Mouse (Mus musculus) macrophage (primary cell): ENCODE measurements around the gene Igf2bp3. TPM values are rescaled to one million over a fixed set of nuclear protein-coding genes. Genes with fewer than 3 reads are reported as not detected.
A peak's percentile ranks its signal among the peaks of the same experiment; 100 is the strongest.

Source experiments
- H3K27ac ChIP-seq: fragments of 350-480 bp; formaldehyde crosslinking; 2 replicates; pipeline ENCODE4 v1.9.0; 2021
- H3K36me3 ChIP-seq: fragments of 350-480 bp; formaldehyde crosslinking; 2 replicates; pipeline ENCODE4 v1.9.0; 2021; ENCODE audit errors: inconsistent target
- H3K4me3 ChIP-seq: fragments of 350-480 bp; formaldehyde crosslinking; 2 replicates; pipeline ENCODE4 v1.9.0; 2021; ENCODE audit errors: inconsistent target
- H3K79me2 ChIP-seq: fragments of 350-480 bp; formaldehyde crosslinking; 2 replicates; pipeline ENCODE4 v1.9.0; 2021; ENCODE audit errors: inconsistent target
- WGBS: methylation state at CpG from one replicate; pipeline ENCODE4 v1.1.7; 2026; ENCODE audit warnings: inconsistent platforms; ENCODE audit not compliant: missing documents; 5-methylcytosine and 5-hydroxymethylcytosine counted together
- polyA plus RNA-seq: library from polyadenylated mRNA; stranded (reverse); fragments of 250-400 nt; gene quantifications from 3 replicates; pipeline ENCODE4 v1.2.4, GENCODE M21; 2018; ENCODE audit warnings: inconsistent platforms

Gene Igf2bp3
- polyA plus RNA-seq, 1 experiment from 2014 or later: 3.2 TPM

- WGBS: 15% methylated on average over 7 of the region's 7 CpGs
- Histone ChIP-seq H3K36me3 (no peaks in the 10 kb centered on the region), H3K4me3 (no peak overlapping the region), H3K27ac (no peak overlapping the region), H3K79me2 (no peaks in the 10 kb centered on the region)
These were observed 13.4 kb upstream of the Igf2bp3 start for GRCm38 (mm10) chr6:49228126-49228679.

GRCm38 (mm10) chr6:49227184-49227735, 12.5 kb upstream of the Igf2bp3 start:
- Histone ChIP-seq H3K27ac (no peak overlapping the region), H3K36me3 (no peaks in the 10 kb centered on the region), H3K4me3 (no peak overlapping the region), H3K79me2 (no peaks in the 10 kb centered on the region)
- 15% methylated on average over 15 of the region's 15 CpGs for WGBS

- H3K79me2 ChIP-seq: no peaks in the 10 kb centered on the region
- no peak overlapping the region for H3K4me3 ChIP-seq
- H3K36me3 ChIP-seq: no peaks in the 10 kb centered on the region
- no peak overlapping the region for H3K27ac ChIP-seq
- 95% methylated on average over 3 of the region's 3 CpGs for WGBS
These were observed 11.0 kb upstream of the Igf2bp3 start for GRCm38 (mm10) chr6:49225728-49226123.

- Histone ChIP-seq H3K36me3 (no peaks in the 10 kb centered on the region), H3K79me2 (no peaks in the 10 kb centered on the region), H3K4me3 (no peak overlapping the region), H3K27ac (no peak overlapping the region)
- WGBS: 74% methylated on average over 10 of the region's 11 CpGs
These were observed 10.4 kb upstream of the Igf2bp3 start for GRCm38 (mm10) chr6:49224923-49225727.

DNA sequence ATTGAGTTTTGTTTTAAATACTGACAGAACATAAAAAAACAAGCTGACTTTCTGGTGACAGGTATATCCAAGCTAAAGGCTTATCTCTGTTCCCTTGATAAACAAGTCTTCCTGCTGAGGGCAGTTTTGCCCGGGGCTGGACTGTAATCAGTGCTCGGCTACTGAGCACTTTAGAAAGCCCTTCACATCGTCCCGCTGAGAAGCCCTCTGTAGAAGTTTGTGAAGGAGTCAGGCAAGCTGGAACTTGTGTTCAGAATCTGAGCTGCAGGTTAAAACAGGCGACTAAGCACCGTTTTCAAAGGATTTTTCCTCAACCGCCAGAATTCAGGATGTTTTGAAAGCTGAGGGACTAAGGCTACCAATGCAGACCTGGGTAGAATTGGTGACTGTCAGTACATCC, 7.1 kb upstream of the Igf2bp3 start:
- no peaks in the 10 kb centered on the region for H3K79me2 ChIP-seq
- no peaks in the 10 kb centered on the region for H3K36me3 ChIP-seq
- H3K27ac ChIP-seq: no peak overlapping the region
- H3K4me3 ChIP-seq: no peak overlapping the region
- WGBS: 38% methylated on average over 7 of the region's 7 CpGs

DNA sequence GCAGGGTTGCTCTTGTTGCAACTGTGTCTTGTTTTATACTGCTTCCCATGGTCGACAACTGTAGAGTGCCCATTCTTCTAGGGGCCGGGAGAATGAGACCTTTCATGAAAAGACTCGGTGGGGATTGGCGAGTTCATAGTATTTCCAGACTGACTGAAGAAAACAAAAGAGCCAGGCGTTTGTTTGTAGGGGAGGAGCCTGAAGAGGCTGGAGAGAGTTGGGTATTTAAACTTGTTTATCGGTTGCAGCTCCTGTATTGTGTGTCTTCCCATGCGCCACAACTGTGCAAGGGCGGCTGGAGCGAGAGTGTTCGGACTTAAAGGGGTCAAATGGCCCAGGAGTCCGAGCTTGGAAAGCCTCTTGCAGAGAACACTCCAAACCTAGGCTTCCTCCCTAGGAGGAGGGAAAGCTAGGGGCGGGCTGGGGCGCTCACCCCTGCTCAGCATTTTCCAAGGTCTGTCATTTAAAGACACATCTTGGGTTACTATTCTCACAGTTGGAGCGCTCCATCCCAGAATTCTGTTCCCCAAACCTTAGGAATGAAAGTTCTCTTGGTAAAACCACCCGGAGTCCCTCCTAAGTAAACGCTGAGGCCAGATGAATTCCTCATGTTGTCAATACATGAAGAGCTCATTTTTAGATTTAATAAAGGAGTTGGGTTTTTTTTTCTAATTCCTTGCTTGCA, 5.3 kb upstream of the Igf2bp3 start:
- no peak overlapping the region for H3K4me3 ChIP-seq
- H3K36me3 ChIP-seq: no peaks in the 10 kb centered on the region
- no peak overlapping the region for H3K27ac ChIP-seq
- 38% methylated on average over 16 of the region's 16 CpGs for WGBS
- no peaks in the 10 kb centered on the region for H3K79me2 ChIP-seq

- H3K79me2 ChIP-seq: no peaks in the 10 kb centered on the region
- no peaks in the 10 kb centered on the region for H3K36me3 ChIP-seq
- no peak overlapping the region for H3K27ac ChIP-seq
- no peak overlapping the region for H3K4me3 ChIP-seq
- 56% methylated on average over 3 of the region's 4 CpGs for WGBS
These were observed 4.3 kb upstream of the Igf2bp3 start for GRCm38 (mm10) chr6:49219001-49219560.

DNA sequence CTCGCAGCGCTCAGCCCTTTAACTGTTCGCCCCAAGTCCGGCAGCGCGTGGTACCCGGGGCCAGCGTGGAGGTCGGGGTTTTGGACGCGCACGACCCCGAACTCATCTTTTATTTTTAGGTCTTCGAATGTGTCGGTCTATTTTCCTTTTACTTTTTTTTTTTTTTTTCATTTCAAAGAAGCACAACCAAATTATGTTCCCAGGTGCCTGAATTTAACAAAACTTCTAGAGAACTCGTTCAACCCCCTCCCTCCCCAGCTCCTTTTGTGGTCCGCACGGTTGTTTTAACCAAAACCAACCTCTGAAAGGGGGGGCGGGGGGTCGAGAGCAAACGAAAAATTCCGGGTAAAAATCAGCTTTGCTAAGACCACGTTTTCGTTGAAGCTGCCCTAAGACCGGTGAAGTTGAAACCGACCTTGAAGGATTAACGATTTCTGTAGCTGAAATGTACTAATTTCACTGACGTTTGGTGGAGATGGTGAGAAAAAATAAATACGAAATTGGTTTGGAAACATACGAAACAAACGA, 3.6 kb upstream of the Igf2bp3 start:
- WGBS: 2% methylated on average over 31 of the region's 31 CpGs
- H3K27ac ChIP-seq: no peak overlapping the region
- no peaks in the 10 kb centered on the region for H3K36me3 ChIP-seq
- H3K79me2 ChIP-seq: no peaks in the 10 kb centered on the region
- H3K4me3 ChIP-seq: no peak overlapping the region

- Histone ChIP-seq H3K79me2 (no peaks in the 10 kb centered on the region), H3K27ac (no peak overlapping the region), H3K36me3 (no peaks in the 10 kb centered on the region), H3K4me3 (no peak overlapping the region; the same call in 1 of the 2 replicates)
- WGBS: 2% methylated on average over 56 of the region's 56 CpGs
These were observed 3.0 kb upstream of the Igf2bp3 start for GRCm38 (mm10) chr6:49217581-49218274.

- Histone ChIP-seq H3K79me2 (no peaks in the 10 kb centered on the region), H3K4me3 (no peak overlapping the region; the same call in 1 of the 2 replicates), H3K36me3 (no peaks in the 10 kb centered on the region), H3K27ac (no peak overlapping the region)
- WGBS: 29% methylated on average over 11 of the region's 11 CpGs
These were observed 2.2 kb upstream of the Igf2bp3 start for GRCm38 (mm10) chr6:49216811-49217542.

- no peak overlapping the region for H3K4me3 ChIP-seq
- no peaks in the 10 kb centered on the region for H3K36me3 ChIP-seq
- 17% methylated on average over 14 of the region's 14 CpGs for WGBS
- no peak overlapping the region for H3K27ac ChIP-seq
- no peaks in the 10 kb centered on the region for H3K79me2 ChIP-seq
These were observed 1.2 kb upstream of the Igf2bp3 start for GRCm38 (mm10) chr6:49215748-49216585.

DNA sequence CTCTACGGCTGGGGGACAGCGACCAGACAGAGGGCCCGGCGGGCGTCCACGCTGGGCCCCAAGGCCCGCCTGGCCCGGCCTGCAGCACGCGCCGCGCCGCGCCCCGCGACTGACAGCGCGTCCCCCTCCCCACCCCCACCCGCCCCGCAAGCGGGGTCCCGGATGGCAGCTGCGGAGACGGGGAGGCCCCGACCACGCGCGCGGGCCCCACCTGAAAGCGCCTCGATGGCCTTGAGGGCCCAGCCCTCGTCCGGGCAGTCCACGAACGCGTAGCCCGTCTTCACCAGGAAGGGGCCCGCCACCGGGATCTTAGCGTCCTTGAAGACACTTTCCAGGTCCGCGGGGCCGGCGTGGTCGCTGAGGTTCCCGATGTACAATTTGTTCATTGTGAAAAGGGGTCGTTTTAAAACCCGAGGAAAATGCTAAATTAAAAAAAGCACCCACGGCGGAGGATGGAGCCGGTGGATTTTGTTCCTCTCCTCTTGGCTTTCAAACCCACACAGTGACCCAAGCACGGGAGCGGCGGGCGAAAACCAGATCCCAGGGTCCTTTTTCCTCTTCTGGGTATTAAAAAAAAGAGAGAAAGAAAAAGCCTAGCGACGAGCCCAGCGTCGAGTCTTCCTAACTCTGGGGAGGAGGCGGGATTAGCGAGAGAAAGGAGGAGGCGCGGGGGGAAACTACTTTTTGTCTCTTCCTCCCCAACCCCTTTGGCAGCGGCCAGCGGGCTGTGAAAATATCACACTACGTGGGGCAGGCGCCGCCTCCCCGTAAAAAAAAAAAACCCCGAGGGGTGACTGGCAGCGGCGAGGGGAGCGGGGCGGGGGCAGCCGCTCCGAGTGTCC, 450 bp downstream of the Igf2bp3 start:
- Histone ChIP-seq H3K4me3 (peak overlapping the region; percentile 31), H3K27ac (no peak overlapping the region), H3K79me2 (no peaks in the 10 kb centered on the region), H3K36me3 (no peaks in the 10 kb centered on the region)
- WGBS: 1% methylated on average over 66 of the region's 76 CpGs
